Mouse (Mus musculus) ES-E14 (cell line): ENCODE results near the gene 2610507B11Rik.

Experiments used
- CHD2 ChIP-seq: IDR thresholded peaks from 2 replicates; pipeline ENCODE4 v1.6.1; 2014; ENCODE audit warnings: mild to moderate bottlenecking, low read depth, low read length, inconsistent platforms
- HCFC1 ChIP-seq: IDR thresholded peaks from 2 replicates; pipeline ENCODE4 v1.6.1; 2012; ENCODE audit warnings: low read length, inconsistent platforms, borderline replicate concordance; ENCODE audit not compliant: insufficient read depth
- MAFK ChIP-seq: IDR thresholded peaks from 2 replicates; pipeline ENCODE4 v1.6.1; 2014; ENCODE audit warnings: mild to moderate bottlenecking, low read depth, low read length, inconsistent platforms; ENCODE audit not compliant: insufficient read depth
- ZNF384 ChIP-seq: IDR thresholded peaks from 2 replicates; pipeline ENCODE4 v1.6.1; 2012; ENCODE audit warnings: low read depth, low read length, inconsistent platforms

- TF ChIP-seq ZNF384 (no peak), CHD2 (no peak), MAFK (no peak), HCFC1 (no peak)
Observed at GRCm38 (mm10) chr11:78275596-78275995, 14.0 kb downstream of the 2610507B11Rik start.
